Mouse (Mus musculus) brain, embryonic 14.5 days (tissue): ENCODE measurements at regions not wholly inside any gene's neighbourhood (a gene's known extent, or its start where the extent isn't known, plus 50 kb on each side); places are given as distances from the start of the nearest gene placed in this dataset.

Experiments
- DNase-seq: peaks from one replicate; pipeline ENCODE4 v3.0.0-alpha.2; 2011; ENCODE audit warnings: low read depth
- CTCF ChIP-seq: fragments of 200-500 bp; IDR thresholded peaks from 2 replicates; pipeline ENCODE4 v1.5.1; 2012; ENCODE audit warnings: inconsistent platforms, mild to moderate bottlenecking, moderate library complexity, borderline replicate concordance; ENCODE audit not compliant: insufficient read depth, insufficient read length; ENCODE audit errors: extremely low read depth
- POLR2A ChIP-seq: fragments of 200-500 bp; IDR thresholded peaks from 2 replicates; pipeline ENCODE4 v1.6.1; 2012; ENCODE audit warnings: mild to moderate bottlenecking, inconsistent platforms, borderline replicate concordance; ENCODE audit not compliant: poor library complexity, insufficient read depth, insufficient read length, severe bottlenecking; ENCODE audit errors: extremely low read depth

GRCm38 (mm10) chr12:70523379-70523778 lies 70.5 kb downstream of the Tmx1 start:
- DNase-seq: no peak
- TF ChIP-seq POLR2A (no peak), CTCF (no peak)

GRCm38 (mm10) chr12:70524703-70525102 lies 71.8 kb downstream of the Tmx1 start:
- TF ChIP-seq POLR2A: no peak
- TF ChIP-seq CTCF: no peak
- DNase-seq: no peak

- no peak for DNase-seq
- TF ChIP-seq POLR2A (no peak), CTCF (no peak)
Measured at GRCm38 (mm10) chr12:70531661-70532060, 78.8 kb downstream of the Tmx1 start.

- TF ChIP-seq CTCF: no peak
- TF ChIP-seq POLR2A: no peak
- DNase-seq: no peak
Measured at GRCm38 (mm10) chr12:70532225-70532624, 79.3 kb downstream of the Tmx1 start.

- DNase-seq: peak; percentile 59
- TF ChIP-seq CTCF (no peak), POLR2A (no peak)
Measured at GRCm38 (mm10) chr12:70532843-70533242, 79.9 kb downstream of the Tmx1 start.

- TF ChIP-seq POLR2A (no peak), CTCF (no peak)
- no peak for DNase-seq
Measured at GRCm38 (mm10) chr12:70533375-70533935, 80.6 kb downstream of the Tmx1 start.

- no peak for DNase-seq
- TF ChIP-seq POLR2A (no peak), CTCF (no peak)
Measured at GRCm38 (mm10) chr12:70539124-70539523, 86.2 kb downstream of the Tmx1 start.

- DNase-seq: no peak
- TF ChIP-seq CTCF: no peak
- no peak for TF ChIP-seq POLR2A
Measured at GRCm38 (mm10) chr12:70539856-70540255, 87.0 kb downstream of the Tmx1 start.

GRCm38 (mm10) chr12:70541432-70541831 lies 88.5 kb downstream of the Tmx1 start:
- TF ChIP-seq CTCF: no peak
- no peak for TF ChIP-seq POLR2A

GRCm38 (mm10) chr12:70543299-70543698 lies 90.4 kb downstream of the Tmx1 start:
- TF ChIP-seq POLR2A: no peak
- no peak for TF ChIP-seq CTCF
- DNase-seq: no peak

More at GRCm38 (mm10) chr12:70541432-70541831, 88.5 kb downstream of the Tmx1 start:
- no peak for DNase-seq

- no peak for DNase-seq
- no peak for TF ChIP-seq CTCF
Measured at GRCm38 (mm10) chr12:70544326-70544725, 91.4 kb downstream of the Tmx1 start.

- DNase-seq: no peak
- TF ChIP-seq POLR2A (no peak), CTCF (no peak)
Measured at GRCm38 (mm10) chr12:70544850-70545510, 92.1 kb downstream of the Tmx1 start.
